Mouse (Mus musculus) gastrocnemius, adult 8-10 months (tissue): ENCODE measurements around the gene Angptl6. TPM values are rescaled to one million over a fixed set of nuclear protein-coding genes. Genes with fewer than 3 reads are reported as not detected.
"Not testable (repeated sequence)": the region's sequence is repeated elsewhere in the genome, so short reads cannot be mapped to it uniquely, and the experiment has no call there.

Experiments
- DNase-seq, 2 experiments: peaks; one replicate each; pipeline ENCODE4 v3.0.0; 2022; ENCODE audit warnings: low spot score in 2 of 2
- microRNA-seq: library from miRNA; unstranded; fragments of <30 nt; microRNA quantifications from one replicate; pipeline ENCODE4 v1.2.0, GENCODE M21; 2022
- total RNA-seq, 4 experiments: library from RNA; stranded (reverse); gene quantifications; 2 replicates each; pipeline ENCODE4 v1.2.4; 2022

Angptl6 gene
- total RNA-seq, 4 experiments from 2014 or later = 6.5 to 7.6 (median 7.1) TPM

GRCm38 (mm10) chr9:20837184-20837947 is 42.2 kb downstream of the Angptl6 start:
- DNase-seq = no peak

- not testable (repeated sequence) for DNase-seq
These were observed 44.0 kb downstream of the Angptl6 start for GRCm38 (mm10) chr9:20835431-20835954.

GRCm38 (mm10) chr9:20834881-20835280 is 44.6 kb downstream of the Angptl6 start:
- no peak for DNase-seq

- peak; percentile 96 to 98 for DNase-seq
These were observed 48.5 kb downstream of the Angptl6 start for GRCm38 (mm10) chr9:20830901-20831643.

GRCm38 (mm10) chr9:20828127-20828526 is 51.4 kb downstream of the Angptl6 start:
- no peak for DNase-seq

- no peak for DNase-seq
These were observed 53.7 kb downstream of the Angptl6 start for GRCm38 (mm10) chr9:20825781-20826180.

Small RNAs within 50 kb of the gene (microRNA-seq; reads per million reads assigned to microRNA genes)
- not detected for gene Mir7081

Other genes with a start within 250 kb of the Angptl6 start
- 100 to 1,000 TPM; 164 to 206 (median 183) TPM for gene Ubl5, start 236.8 kb downstream of the Angptl6 start, total RNA-seq
- gene Fbxl12, start 235.0 kb downstream of the Angptl6 start, total RNA-seq = 1 to 10 TPM; 3.8 to 5.9 (median 4.7) TPM
- gene Pin1, start 227.6 kb downstream of the Angptl6 start, total RNA-seq = 10 to 100 TPM; 12.2 to 15.0 (median 13.7) TPM
- under 1 TPM in 2 of 4 experiments, not detected in 2; 0.16 to 0.32 TPM for gene Olfm2, start 133.4 kb downstream of the Angptl6 start, total RNA-seq
- gene Col5a3, start 64.7 kb downstream of the Angptl6 start, total RNA-seq = 1 to 10 TPM; 2.8 to 8.0 (median 6.7) TPM
- 1 to 10 TPM in 1 of 4 experiments, under 1 TPM in 2, not detected in 1; 0.46 to 1.0 (median 0.80) TPM for gene Rdh8, start 61.2 kb downstream of the Angptl6 start, total RNA-seq
- gene A230050P20Rik, start 11.1 kb downstream of the Angptl6 start, total RNA-seq = 1 to 10 TPM in 3 of 4 experiments, under 1 TPM in 1; 0.53 to 2.7 (median 1.5) TPM
- 10 to 100 TPM in 1 of 4 experiments, 1 to 10 TPM in 3; 6.8 to 10.9 (median 8.3) TPM for gene Ppan, start 8.4 kb upstream of the Angptl6 start, total RNA-seq
- gene Eif3g, start 18.9 kb upstream of the Angptl6 start, total RNA-seq = 100 to 1,000 TPM in 3 of 4 experiments, 10 to 100 TPM in 1; 95.7 to 105 (median 102) TPM
- 1 to 10 TPM; 5.5 to 6.0 (median 5.8) TPM for gene Dnmt1, start 80.2 kb upstream of the Angptl6 start, total RNA-seq
- 1 to 10 TPM in 1 of 4 experiments, under 1 TPM in 3; 0.46 to 1.1 (median 0.74) TPM for gene S1pr2, start 97.1 kb upstream of the Angptl6 start, total RNA-seq
- gene Mrpl4, start 123.0 kb upstream of the Angptl6 start, total RNA-seq = 10 to 100 TPM; 53.7 to 58.9 (median 55.7) TPM
- 1 to 10 TPM; 1.3 to 2.3 (median 1.4) TPM for gene Icam1, start 136.3 kb upstream of the Angptl6 start, total RNA-seq
- gene Icam4, start 149.6 kb upstream of the Angptl6 start, total RNA-seq = 1 to 10 TPM; 1.3 to 2.7 (median 1.8) TPM
- gene Icam5, start 152.3 kb upstream of the Angptl6 start, total RNA-seq = under 1 TPM in 1 of 4 experiments, not detected in 3; 0.08 TPM
- gene Zglp1, start 187.4 kb upstream of the Angptl6 start, total RNA-seq = not detected
- gene Gm49373, start 193.4 kb upstream of the Angptl6 start, total RNA-seq = under 1 TPM in 2 of 4 experiments, not detected in 2; 0.19 to 0.39 TPM
- gene Fdx1l, start 193.9 kb upstream of the Angptl6 start, total RNA-seq = 10 to 100 TPM; 47.9 to 55.2 (median 51.4) TPM
- 1 to 10 TPM in 1 of 4 experiments, under 1 TPM in 3; 0.15 to 2.5 (median 0.34) TPM for gene Gm38431, start 212.3 kb upstream of the Angptl6 start, total RNA-seq
- 10 to 100 TPM; 13.0 to 15.6 (median 14.3) TPM for gene Raver1, start 212.3 kb upstream of the Angptl6 start, total RNA-seq